In the genomic region with DNA sequence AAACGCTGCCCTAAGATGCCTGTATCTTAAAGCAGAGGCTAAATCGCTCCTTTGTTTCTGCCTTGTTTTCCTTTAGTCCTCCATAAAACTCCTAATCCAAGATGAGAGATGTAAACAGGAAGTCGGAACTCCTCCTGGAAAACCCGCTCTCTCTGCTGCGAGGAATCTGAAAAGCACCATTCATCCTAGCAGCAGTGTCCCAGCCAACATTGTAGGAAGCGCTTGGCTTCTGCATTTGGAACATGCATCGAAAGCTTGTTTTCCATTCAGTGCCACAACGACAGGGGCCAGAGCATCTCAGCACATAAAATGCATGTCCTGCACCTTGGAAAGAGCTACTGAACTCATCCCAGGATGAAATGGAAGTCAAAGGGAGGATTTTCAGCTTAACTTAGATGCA, we compare ENCODE assay signal across 9 mouse cellular contexts.
DNase-seq lines count a peak whose midpoint lies in the region; ATAC-seq and TF ChIP-seq lines count a peak whose summit lies in the region.
"Had no signal": no experiment of that assay in that cellular context is flagged by ENCODE, and none has a peak within 500 bp of the region (broad histone marks: within the 10 kb centered on the region; RNA-seq: fewer than 3 reads in every experiment).

No protein-coding gene starts in this region.

- H3K4me1 ChIP-seq in kidney, embryonic 16.5 days (ENCODE audit: insufficient read depth, low read length), result peaks cover 7% of the 10 kb centered on the region; the same call in 1 of the 2 replicates
- H3K4me1 ChIP-seq in intestine, postnatal 0 days (replicated peaks; ENCODE audit: control insufficient read depth, insufficient read depth, low read length), result no peaks in the 10 kb centered on the region; the same call in none of the 2 replicates

- 40% methylated on average over 8 of the region's 8 CpGs for WGBS in kidney, embryonic 16.5 days
- 39% methylated on average over 8 of the region's 8 CpGs for WGBS in intestine, postnatal 0 days

- H3K27ac ChIP-seq in kidney, embryonic 16.5 days (ENCODE audit: low read length), result no peak overlapping the region
- H3K27ac ChIP-seq in intestine, postnatal 0 days (ENCODE audit: low read depth, low read length), result no peak overlapping the region
- H3K27ac ChIP-seq: midbrain, embryonic 12.5 days had no signal

- no peaks in the 10 kb centered on the region for H3K27me3 ChIP-seq in kidney, embryonic 16.5 days (ENCODE audit: insufficient read depth, low read length)
- H3K27me3 ChIP-seq in intestine, postnatal 0 days (replicated peaks; ENCODE audit: control insufficient read depth, insufficient read depth, low read length), result no peaks in the 10 kb centered on the region
- H3K27me3 ChIP-seq: midbrain, embryonic 12.5 days had no signal

- no peaks in the 10 kb centered on the region for H3K9me3 ChIP-seq in kidney, embryonic 16.5 days (ENCODE audit: low read length)
- H3K9me3 ChIP-seq in intestine, postnatal 0 days (ENCODE audit: control insufficient read depth), result no peaks in the 10 kb centered on the region
- H3K9me3 ChIP-seq: midbrain, embryonic 12.5 days had no signal

- no peaks in the 10 kb centered on the region for H3K36me3 ChIP-seq in kidney, embryonic 16.5 days (ENCODE audit: insufficient read depth, low read length)
- no peaks in the 10 kb centered on the region for H3K36me3 ChIP-seq in intestine, postnatal 0 days (ENCODE audit: control insufficient read depth, insufficient read depth)
- H3K36me3 ChIP-seq: midbrain, embryonic 12.5 days had no signal

- no peak overlapping the region for H3K4me3 ChIP-seq in kidney, embryonic 16.5 days (ENCODE audit: low read length)
- H3K4me3 ChIP-seq in intestine, postnatal 0 days (ENCODE audit: low read depth, low read length), result no peak overlapping the region
- H3K4me3 ChIP-seq: midbrain, embryonic 12.5 days had no signal

- DNase-seq in cerebellum, adult 11-12 months, result peak; percentile 10
- no peak for DNase-seq in cerebellum, adult 8-10 months
- no peak for DNase-seq in kidney, adult 11 months
- peak; percentile 6 for DNase-seq in 3T3-L1 (ENCODE audit: low read depth, low spot score)
- no peak for DNase-seq in spleen, adult 18-20 months
- no peak for DNase-seq in thymus, postnatal 14 days

- ATAC-seq in kidney, embryonic 16.5 days (ENCODE audit: low FRiP score, low TSS enrichment), result no peak
- no peak for ATAC-seq in intestine, postnatal 0 days

- H3K9ac ChIP-seq in kidney, embryonic 16.5 days (replicated peaks; ENCODE audit: low read length), result no peak overlapping the region
- H3K9ac ChIP-seq in intestine, postnatal 0 days (ENCODE audit: low read depth, low read length), result no peak overlapping the region
- H3K9ac ChIP-seq: midbrain, embryonic 12.5 days had no signal

- no peak for TF ChIP-seq CTCF in intestine, postnatal 0 days (IDR thresholded peaks at IDR 0.05; ENCODE audit: low read depth)

- H3K4me2 ChIP-seq in kidney, embryonic 16.5 days (replicated peaks; ENCODE audit: low read depth, low read length), result peak overlapping the region; percentile 37
- peak overlapping the region; percentile 44 for H3K4me2 ChIP-seq in intestine, postnatal 0 days (replicated peaks; ENCODE audit: low read depth)
- H3K4me2 ChIP-seq: midbrain, embryonic 12.5 days had no signal

Comparison
In these comparisons a context has a peak if more than half of its experiments do, and no peak if none do; other contexts are left out.
1. DNase-seq: peak in cerebellum, adult 11-12 months (single experiment) and 3T3-L1 (single experiment); none in cerebellum, adult 8-10 months (single experiment), kidney, adult 11 months (single experiment), spleen, adult 18-20 months (0 of 2) and thymus, postnatal 14 days (single experiment).